Mouse (Mus musculus): ENCODE data around the gene Map2k5. TPM values are rescaled to one million over a fixed set of nuclear protein-coding genes. Genes with fewer than 3 reads are reported as not detected.

Map2k5 gene
- polyA plus RNA-seq, 1 experiment from 2014 or later = 39.4 TPM

- Histone ChIP-seq H3K4me1 (replicated peaks; ENCODE audit: control insufficient read depth, insufficient read depth, low read length) (peaks cover 6% of the 10 kb centered on the region; the same call in 1 of the 2 replicates), H3K9ac (ENCODE audit: low read length) (no peak overlapping the region), H3K36me3 (ENCODE audit: control insufficient read depth, insufficient read depth, low read length) (no peaks in the 10 kb centered on the region), H3K4me3 (ENCODE audit: low read depth, low read length) (no peak overlapping the region), H3K27me3 (ENCODE audit: control insufficient read depth, insufficient read depth, low read length) (no peaks in the 10 kb centered on the region), H3K9me3 (ENCODE audit: control insufficient read depth, low read length) (no peaks in the 10 kb centered on the region), H3K27ac (ENCODE audit: low read depth, low read length) (no peak overlapping the region), H3K4me2 (ENCODE audit: low read depth, low read length, severe bottlenecking) (no peak overlapping the region)
- DNase-seq (ENCODE audit: low spot score) (no peak), ATAC-seq (replicated peaks; ENCODE audit: low FRiP score) (no peak)
- WGBS = 14% methylated on average over 3 of the region's 3 CpGs
Observed at GRCm38 (mm10) chr9:63269839-63270238, 107.9 kb downstream of the Map2k5 start.

- H3K36me3 ChIP-seq (ENCODE audit: control insufficient read depth, insufficient read depth, low read length) = no peaks in the 10 kb centered on the region; the same call in 1 of the 2 replicates
- 72% methylated on average over 1 of the region's 1 CpGs for WGBS
- no peak overlapping the region for H3K9ac ChIP-seq (ENCODE audit: low read length)
- H3K4me3 ChIP-seq (ENCODE audit: low read depth, low read length) = no peak overlapping the region
- no peaks in the 10 kb centered on the region for H3K9me3 ChIP-seq (ENCODE audit: control insufficient read depth, low read length)
- no peaks in the 10 kb centered on the region for H3K4me1 ChIP-seq (replicated peaks; ENCODE audit: control insufficient read depth, insufficient read depth, low read length)
- DNase-seq (ENCODE audit: low spot score) (no peak), ATAC-seq (replicated peaks; ENCODE audit: low FRiP score) (no peak)
- H3K27ac ChIP-seq (ENCODE audit: low read depth, low read length) = no peak overlapping the region
- no peak overlapping the region for H3K4me2 ChIP-seq (ENCODE audit: low read depth, low read length, severe bottlenecking)
- no peaks in the 10 kb centered on the region for H3K27me3 ChIP-seq (ENCODE audit: control insufficient read depth, insufficient read depth, low read length)
Observed at GRCm38 (mm10) chr9:63263188-63263587, 114.5 kb downstream of the Map2k5 start.

GRCm38 (mm10) chr9:63258768-63259167, 118.9 kb downstream of the Map2k5 start:
- H3K36me3 ChIP-seq (ENCODE audit: control insufficient read depth, insufficient read depth, low read length) = no peaks in the 10 kb centered on the region; the same call in 1 of the 2 replicates
- H3K4me2 ChIP-seq (ENCODE audit: low read depth, low read length, severe bottlenecking) = no peak overlapping the region
- 78% methylated on average over 3 of the region's 3 CpGs for WGBS
- H3K27ac ChIP-seq (ENCODE audit: low read depth, low read length) = no peak overlapping the region
- DNase-seq (ENCODE audit: low spot score) (no peak), ATAC-seq (replicated peaks; ENCODE audit: low FRiP score) (no peak)
- H3K27me3 ChIP-seq (ENCODE audit: control insufficient read depth, insufficient read depth, low read length) = no peaks in the 10 kb centered on the region
- no peak overlapping the region for H3K9ac ChIP-seq (ENCODE audit: low read length)
- no peaks in the 10 kb centered on the region for H3K9me3 ChIP-seq (ENCODE audit: control insufficient read depth, low read length)
- H3K4me3 ChIP-seq (ENCODE audit: low read depth, low read length) = no peak overlapping the region
- no peaks in the 10 kb centered on the region for H3K4me1 ChIP-seq (replicated peaks; ENCODE audit: control insufficient read depth, insufficient read depth, low read length)

GRCm38 (mm10) chr9:63257739-63258138, 120.0 kb downstream of the Map2k5 start:
- Histone ChIP-seq H3K4me3 (ENCODE audit: low read depth, low read length) (no peak overlapping the region), H3K9me3 (ENCODE audit: control insufficient read depth, low read length) (no peaks in the 10 kb centered on the region), H3K4me1 (replicated peaks; ENCODE audit: control insufficient read depth, insufficient read depth, low read length) (no peaks in the 10 kb centered on the region), H3K27me3 (ENCODE audit: control insufficient read depth, insufficient read depth, low read length) (no peaks in the 10 kb centered on the region), H3K9ac (ENCODE audit: low read length) (no peak overlapping the region), H3K27ac (ENCODE audit: low read depth, low read length) (no peak overlapping the region), H3K4me2 (ENCODE audit: low read depth, low read length, severe bottlenecking) (no peak overlapping the region), H3K36me3 (ENCODE audit: control insufficient read depth, insufficient read depth, low read length) (no peaks in the 10 kb centered on the region; the same call in 1 of the 2 replicates)
- ATAC-seq (replicated peaks; ENCODE audit: low FRiP score) (no peak), DNase-seq (ENCODE audit: low spot score) (no peak)
- WGBS = 64% methylated on average over 4 of the region's 4 CpGs

DNA sequence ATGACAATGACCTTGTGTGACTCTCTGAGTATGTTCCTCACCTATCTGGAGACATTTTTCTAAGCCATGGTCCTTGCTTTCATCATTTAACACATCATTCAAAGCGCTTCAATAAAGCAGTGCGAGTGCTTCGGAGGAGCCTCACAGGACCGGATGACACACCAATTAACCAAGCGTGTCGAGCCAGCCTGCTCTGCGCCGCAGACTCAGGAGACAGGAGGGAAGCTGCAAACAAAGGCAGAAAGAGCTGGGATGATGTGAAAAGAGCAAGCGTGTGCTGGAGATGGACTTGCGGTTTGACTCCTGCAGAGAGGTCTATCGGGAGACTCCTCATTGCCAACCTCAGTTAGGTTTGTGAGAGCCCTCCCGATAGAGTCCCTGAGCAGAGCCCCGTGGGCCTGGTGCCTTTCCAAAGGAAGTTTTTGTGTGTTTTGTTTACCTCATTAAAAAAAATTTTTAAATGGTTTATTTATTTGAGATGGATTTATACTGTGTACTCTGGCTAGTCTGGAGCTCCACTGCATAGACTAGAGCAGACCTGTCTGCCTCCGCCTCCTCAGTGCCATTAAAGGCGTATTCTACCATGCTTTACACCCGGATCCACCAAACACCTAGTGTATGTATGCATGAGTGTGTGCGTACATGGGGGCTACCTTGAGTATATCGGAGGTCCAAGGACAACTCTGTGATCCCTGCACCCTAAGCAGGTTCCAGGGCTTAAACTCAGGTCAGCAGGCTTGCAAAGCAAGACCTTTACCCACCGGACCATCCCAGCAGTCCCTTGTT, 126.7 kb downstream of the Map2k5 start:
- H3K4me1 ChIP-seq (replicated peaks; ENCODE audit: control insufficient read depth, insufficient read depth, low read length) = no peaks in the 10 kb centered on the region
- no peak overlapping the region for H3K4me3 ChIP-seq (ENCODE audit: low read depth, low read length)
- no peak overlapping the region for H3K27ac ChIP-seq (ENCODE audit: low read depth, low read length)
- DNase-seq (ENCODE audit: low spot score) (no peak), ATAC-seq (replicated peaks; ENCODE audit: low FRiP score) (no peak)
- no peak overlapping the region for H3K4me2 ChIP-seq (ENCODE audit: low read depth, low read length, severe bottlenecking)
- 80% methylated on average over 19 of the region's 19 CpGs for whole genome bisulfite sequencing
- H3K27me3 ChIP-seq (ENCODE audit: control insufficient read depth, insufficient read depth, low read length) = no peaks in the 10 kb centered on the region
- no peak overlapping the region for H3K9ac ChIP-seq (ENCODE audit: low read length)
- H3K36me3 ChIP-seq (ENCODE audit: control insufficient read depth, insufficient read depth, low read length) = no peaks in the 10 kb centered on the region
- no peaks in the 10 kb centered on the region for H3K9me3 ChIP-seq (ENCODE audit: control insufficient read depth, low read length)

GRCm38 (mm10) chr9:63248095-63248787, 129.5 kb downstream of the Map2k5 start:
- DNase-seq (ENCODE audit: low spot score) (no peak), ATAC-seq (replicated peaks; ENCODE audit: low FRiP score) (no peak)
- Histone ChIP-seq H3K27ac (ENCODE audit: low read depth, low read length) (no peak overlapping the region), H3K9ac (ENCODE audit: low read length) (no peak overlapping the region), H3K4me3 (ENCODE audit: low read depth, low read length) (no peak overlapping the region), H3K4me1 (replicated peaks; ENCODE audit: control insufficient read depth, insufficient read depth, low read length) (no peaks in the 10 kb centered on the region), H3K4me2 (ENCODE audit: low read depth, low read length, severe bottlenecking) (no peak overlapping the region), H3K36me3 (ENCODE audit: control insufficient read depth, insufficient read depth, low read length) (no peaks in the 10 kb centered on the region), H3K9me3 (ENCODE audit: control insufficient read depth, low read length) (no peaks in the 10 kb centered on the region), H3K27me3 (ENCODE audit: control insufficient read depth, insufficient read depth, low read length) (no peaks in the 10 kb centered on the region)

GRCm38 (mm10) chr9:63246568-63247169, 131.0 kb downstream of the Map2k5 start:
- no peak overlapping the region for H3K4me2 ChIP-seq (ENCODE audit: low read depth, low read length, severe bottlenecking)
- H3K27me3 ChIP-seq (ENCODE audit: control insufficient read depth, insufficient read depth, low read length) = no peaks in the 10 kb centered on the region
- H3K27ac ChIP-seq (ENCODE audit: low read depth, low read length) = no peak overlapping the region
- H3K9me3 ChIP-seq (ENCODE audit: control insufficient read depth, low read length) = no peaks in the 10 kb centered on the region
- H3K4me3 ChIP-seq (ENCODE audit: low read depth, low read length) = no peak overlapping the region
- DNase-seq (ENCODE audit: low spot score) (no peak), ATAC-seq (replicated peaks; ENCODE audit: low FRiP score) (no peak)
- 86% methylated on average over 5 of the region's 5 CpGs for WGBS
- no peaks in the 10 kb centered on the region for H3K36me3 ChIP-seq (ENCODE audit: control insufficient read depth, insufficient read depth, low read length)
- no peak overlapping the region for H3K9ac ChIP-seq (ENCODE audit: low read length)
- H3K4me1 ChIP-seq (replicated peaks; ENCODE audit: control insufficient read depth, insufficient read depth, low read length) = no peaks in the 10 kb centered on the region

DNA sequence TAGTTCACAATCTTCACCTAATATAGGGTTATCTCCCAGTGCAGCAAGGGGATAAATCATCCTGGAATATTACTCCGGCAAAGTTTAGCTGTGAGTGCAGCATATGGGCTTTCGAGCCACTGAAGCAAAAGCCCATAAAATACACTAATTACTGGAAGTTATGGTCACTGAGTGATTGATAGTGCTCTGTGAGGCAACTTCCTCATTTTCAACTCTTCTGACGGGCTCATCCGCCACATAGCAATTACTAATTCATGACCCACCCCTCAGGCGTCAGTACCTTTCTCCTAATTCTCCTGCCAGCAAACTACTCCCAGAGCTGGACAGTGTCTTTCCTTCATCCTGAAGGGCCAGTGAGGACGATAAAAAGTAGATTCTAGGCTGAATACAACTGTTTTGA, 135.7 kb downstream of the Map2k5 start:
- H3K9ac ChIP-seq (ENCODE audit: low read length) = no peak overlapping the region
- no peak for DNase-seq (ENCODE audit: low spot score)
- no peaks in the 10 kb centered on the region for H3K9me3 ChIP-seq (ENCODE audit: control insufficient read depth, low read length)
- no peaks in the 10 kb centered on the region for H3K27me3 ChIP-seq (ENCODE audit: control insufficient read depth, insufficient read depth, low read length)
- no peak overlapping the region for H3K4me2 ChIP-seq (ENCODE audit: low read depth, low read length, severe bottlenecking)
- H3K4me3 ChIP-seq (ENCODE audit: low read depth, low read length) = no peak overlapping the region
- ATAC-seq (replicated peaks; ENCODE audit: low FRiP score) = no peak
- no peaks in the 10 kb centered on the region for H3K36me3 ChIP-seq (ENCODE audit: control insufficient read depth, insufficient read depth, low read length)
- H3K4me1 ChIP-seq (replicated peaks; ENCODE audit: control insufficient read depth, insufficient read depth, low read length) = no peaks in the 10 kb centered on the region
- H3K27ac ChIP-seq (ENCODE audit: low read depth, low read length) = no peak overlapping the region
- 75% methylated on average over 6 of the region's 6 CpGs for WGBS
